Mouse (Mus musculus) heart, postnatal 4 days (tissue): ENCODE results near the gene 4931428F04Rik. TPM values are rescaled to one million over a fixed set of nuclear protein-coding genes. Genes with fewer than 3 reads are reported as not detected.
"Not testable (repeated sequence)": the region's sequence is repeated elsewhere in the genome, so short reads cannot be mapped to it uniquely, and the experiment has no call there.

Experiments
- DNase-seq: peaks from one replicate; pipeline ENCODE4 v3.0.0; 2021
- total RNA-seq, 2 experiments: library from RNA; stranded (reverse); gene quantifications; 2 replicates each; pipeline ENCODE4 v1.2.3; 2021

Gene 4931428F04Rik
- total RNA-seq, 2 experiments from 2014 or later = 6.0 to 7.5 TPM

- DNase-seq = no peak
Observed at GRCm38 (mm10) chr8:105260371-105261099, 29.1 kb downstream of the 4931428F04Rik start.

DNA sequence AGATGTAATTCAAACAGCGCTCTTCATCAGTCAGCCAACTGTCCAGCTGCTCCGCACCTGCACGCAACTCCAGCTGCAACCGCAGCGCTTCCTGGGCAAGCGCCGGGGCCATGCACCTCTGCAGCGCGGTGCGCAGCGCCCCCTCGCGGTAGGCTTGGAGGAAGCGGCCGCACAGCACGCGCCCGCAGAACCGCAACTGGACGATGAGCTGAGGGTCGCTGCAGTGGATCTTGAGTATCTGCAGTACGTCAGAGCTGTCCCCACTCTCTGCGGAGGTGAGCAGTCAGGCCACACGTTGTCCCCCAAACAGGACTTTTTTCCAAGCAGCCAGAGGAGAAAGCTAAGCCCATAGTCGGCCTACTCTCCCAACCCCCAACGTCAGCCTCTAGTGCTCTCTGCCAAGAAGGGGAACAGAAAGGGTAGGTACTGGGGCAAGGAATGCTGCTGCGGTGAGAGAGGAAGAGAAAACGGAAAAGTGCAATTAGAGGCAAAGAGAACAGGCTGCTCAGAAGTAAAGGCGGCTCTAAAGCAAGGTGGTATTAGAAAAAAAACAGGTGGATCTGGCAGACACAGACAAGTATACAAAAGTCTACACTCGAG, 29.8 kb downstream of the 4931428F04Rik start:
- peak; percentile 86 for DNase-seq

- no peak for DNase-seq
Observed at GRCm38 (mm10) chr8:105258911-105259720, 30.5 kb downstream of the 4931428F04Rik start.

DNA sequence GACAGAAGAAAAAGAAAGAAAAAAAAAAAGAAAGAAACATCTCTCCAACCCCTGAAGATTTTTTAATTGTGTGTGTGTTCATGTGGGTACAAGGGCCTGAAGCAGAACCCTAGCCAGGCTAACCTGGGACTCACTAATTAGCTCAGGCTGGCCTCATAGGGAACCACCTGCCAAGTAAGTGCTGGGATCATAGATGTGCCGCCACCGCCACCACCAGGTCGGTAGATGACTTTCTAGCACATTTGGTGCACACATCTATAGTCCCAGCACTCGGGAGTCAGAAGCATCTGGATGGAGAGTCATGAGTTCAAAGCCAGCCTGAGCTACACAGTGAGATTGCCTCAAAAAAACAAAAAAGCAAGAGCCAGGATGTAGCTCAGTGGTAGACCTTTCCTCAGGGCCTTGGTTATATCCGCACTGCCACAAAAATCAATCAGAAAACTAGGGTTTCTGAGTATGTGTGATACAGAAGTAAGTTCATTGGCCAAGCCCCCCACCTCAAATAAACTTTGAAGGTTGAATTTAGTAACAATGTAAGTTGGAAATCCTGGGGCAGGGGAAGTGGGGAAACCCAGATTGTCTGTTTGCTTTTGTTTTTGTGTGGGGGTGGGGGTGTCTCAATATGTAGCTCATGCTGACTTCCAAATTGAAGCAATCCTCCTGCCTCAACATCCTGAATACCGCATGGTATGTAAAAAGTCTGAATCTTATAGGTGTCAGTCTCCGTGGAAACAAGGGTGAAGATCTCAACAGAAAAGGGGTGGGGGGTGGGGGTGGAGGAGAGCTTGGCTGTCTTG, 32.1 kb downstream of the 4931428F04Rik start:
- no peak for DNase-seq

GRCm38 (mm10) chr8:105254966-105255350, 34.7 kb downstream of the 4931428F04Rik start, which contains the start of gene B3gnt9:
Gene B3gnt9, minus strand, starts transcription at chr8:105255153.
- DNase-seq = peak; percentile 81

- DNase-seq = peak; percentile 94
Observed at GRCm38 (mm10) chr8:105254152-105254965, 35.3 kb downstream of the 4931428F04Rik start.

DNA sequence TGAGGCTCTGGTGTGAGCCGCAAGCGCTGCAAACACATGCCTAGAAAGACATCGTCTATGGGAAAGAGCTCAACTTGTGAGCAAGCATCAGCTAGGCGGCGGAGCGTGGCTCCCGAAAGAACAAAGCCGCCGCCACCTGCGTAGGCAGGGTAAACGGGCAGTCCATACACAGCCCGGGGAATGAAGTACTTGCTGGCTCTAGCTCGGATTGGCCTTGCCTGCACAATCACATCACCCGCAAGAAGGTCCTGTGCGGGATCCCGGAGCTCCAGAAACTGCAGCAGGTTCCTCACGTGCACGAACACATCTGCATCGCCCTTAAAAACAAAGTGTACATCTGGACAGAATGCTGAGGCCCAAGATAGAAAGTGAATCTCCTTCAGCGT, 35.9 kb downstream of the 4931428F04Rik start:
- DNase-seq = no peak

DNA sequence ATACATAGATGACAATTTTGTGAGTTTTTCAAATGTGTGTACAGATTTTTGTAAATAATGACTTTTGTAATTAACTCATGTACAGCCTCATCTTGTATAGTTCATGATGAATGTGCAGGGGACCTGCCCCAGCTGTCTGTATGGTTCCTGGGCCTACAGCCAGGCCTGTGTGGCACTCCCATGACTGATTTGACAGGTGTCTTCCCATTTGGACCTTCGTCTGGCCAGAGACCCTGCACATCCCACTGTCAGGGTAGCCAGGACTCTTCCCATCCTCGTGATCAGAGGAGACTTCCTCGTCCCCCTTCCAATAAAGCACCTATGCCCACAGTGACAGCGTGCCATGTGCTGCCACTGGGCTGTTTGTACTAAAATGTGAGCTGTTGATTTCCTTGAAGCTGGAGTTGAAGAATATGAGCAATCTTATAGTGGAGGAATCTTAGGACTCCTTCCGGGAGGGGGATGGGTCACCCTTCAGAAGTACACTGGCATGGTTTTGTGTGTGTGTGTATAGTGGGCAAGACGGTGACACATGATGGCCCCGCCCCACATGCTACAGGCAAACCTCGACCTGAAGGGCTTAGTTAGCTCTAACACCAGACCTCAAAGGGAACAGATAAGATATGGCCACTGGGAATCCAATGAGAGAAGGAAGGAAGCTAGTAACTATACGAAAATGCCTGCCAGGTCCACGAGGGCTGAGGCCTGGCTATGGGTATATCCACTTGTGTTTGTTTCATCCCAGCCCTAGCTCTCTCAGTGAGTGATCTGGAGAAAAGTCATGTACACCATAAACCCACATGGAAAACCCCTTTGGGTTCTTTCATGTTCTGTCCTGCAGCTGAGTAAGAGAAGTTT, 36.8 kb downstream of the 4931428F04Rik start:
- no peak for DNase-seq

GRCm38 (mm10) chr8:105251954-105252353, 37.7 kb downstream of the 4931428F04Rik start:
- DNase-seq = no peak

DNA sequence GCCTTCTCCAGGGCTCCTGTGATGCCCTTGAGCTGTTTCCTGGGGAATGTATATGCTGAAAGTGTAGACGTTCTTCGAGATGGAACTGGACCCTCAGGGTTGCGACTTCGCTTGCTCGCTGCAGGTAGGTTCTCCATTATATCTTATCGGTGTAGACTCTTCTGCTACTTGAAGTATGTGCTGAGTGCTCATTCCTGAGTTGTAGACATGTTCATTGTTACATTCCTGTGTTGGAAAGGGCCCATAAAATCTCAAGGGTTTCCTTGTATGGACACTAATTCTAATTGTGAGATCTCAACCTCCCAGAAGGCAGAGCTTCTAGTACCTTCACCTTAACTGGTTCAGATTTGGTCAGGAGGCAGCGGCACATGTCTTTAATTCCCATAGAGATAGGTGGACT, 48.6 kb downstream of the 4931428F04Rik start:
- DNase-seq = no peak

- DNase-seq = no peak
Observed at GRCm38 (mm10) chr8:105237442-105238142, 52.1 kb downstream of the 4931428F04Rik start.

DNA sequence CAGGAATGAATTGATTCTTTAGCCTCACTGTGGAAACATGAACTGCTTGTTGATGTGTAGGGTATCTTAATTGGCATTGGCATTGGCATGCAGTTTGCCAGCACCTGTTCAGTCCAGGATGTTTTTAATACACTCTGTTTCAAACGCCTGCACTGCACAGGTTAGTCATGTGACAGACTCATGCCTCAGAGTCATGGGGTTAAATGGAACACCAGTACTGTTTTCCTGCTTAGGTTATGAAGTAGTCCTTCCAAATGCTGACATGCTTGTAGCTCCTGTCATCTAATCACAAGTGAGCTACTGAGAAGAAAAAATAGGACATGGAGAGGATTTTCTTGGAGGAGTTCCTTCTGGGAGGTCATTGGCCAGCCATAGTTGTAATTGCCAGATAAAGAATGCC, 54.5 kb downstream of the 4931428F04Rik start:
- no peak for DNase-seq

DNA sequence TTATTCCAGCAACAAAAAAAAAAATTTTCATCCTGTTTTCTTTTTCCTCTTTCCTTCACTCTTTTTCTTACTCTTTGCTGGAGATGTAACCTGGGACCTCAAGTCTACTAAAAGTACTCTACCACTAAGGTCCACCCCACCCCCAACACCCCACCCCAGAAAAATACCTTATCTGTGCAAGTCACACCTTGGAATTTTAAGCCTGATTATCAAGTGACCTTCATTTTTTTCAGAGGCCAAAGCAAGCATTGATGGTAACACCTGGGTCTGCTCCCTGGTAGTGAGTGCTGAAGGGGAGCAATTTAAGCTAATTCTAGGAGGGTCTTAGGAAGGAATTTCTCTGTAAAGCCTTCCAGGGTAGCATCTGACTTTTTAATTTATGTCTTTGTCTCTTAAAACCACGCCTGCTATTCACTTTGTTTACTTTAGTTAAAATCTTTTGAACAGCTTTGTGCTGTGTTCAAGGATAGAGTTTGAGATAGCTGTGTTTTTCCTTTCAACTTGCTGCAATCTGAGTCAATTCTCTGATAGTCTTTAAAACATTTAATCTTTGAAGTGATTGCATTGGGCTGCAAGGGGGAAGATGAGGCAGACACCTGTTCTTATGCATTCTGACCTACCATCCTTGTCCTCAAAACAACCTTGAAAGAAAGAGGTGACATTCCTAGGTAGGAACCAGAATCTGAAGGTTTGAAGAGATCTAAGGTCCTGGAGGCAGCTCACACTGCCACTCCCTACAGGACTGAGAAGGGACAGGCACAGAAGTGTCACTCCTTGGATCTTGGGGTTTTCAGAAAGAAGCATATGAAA, 56.3 kb downstream of the 4931428F04Rik start:
- DNase-seq = no peak

DNA sequence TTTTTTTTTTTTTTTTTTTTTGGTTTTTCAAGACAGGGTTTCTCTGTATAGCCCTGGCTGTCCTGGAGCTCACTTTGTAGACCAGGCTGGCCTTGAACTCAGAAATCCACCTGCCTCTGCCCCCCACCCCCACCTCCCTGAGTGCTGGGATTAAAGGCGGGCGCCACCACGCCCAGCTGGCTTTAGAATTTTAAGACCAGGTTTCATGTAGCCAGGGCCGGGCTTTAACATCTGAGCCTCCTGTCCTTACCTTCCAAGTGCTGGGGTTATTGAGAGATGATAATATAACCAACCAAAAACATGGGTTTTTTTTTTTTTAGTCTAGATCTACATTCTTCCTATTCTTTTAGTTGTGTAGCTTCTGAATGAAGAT, 57.4 kb downstream of the 4931428F04Rik start:
- DNase-seq = not testable (repeated sequence)

DNA sequence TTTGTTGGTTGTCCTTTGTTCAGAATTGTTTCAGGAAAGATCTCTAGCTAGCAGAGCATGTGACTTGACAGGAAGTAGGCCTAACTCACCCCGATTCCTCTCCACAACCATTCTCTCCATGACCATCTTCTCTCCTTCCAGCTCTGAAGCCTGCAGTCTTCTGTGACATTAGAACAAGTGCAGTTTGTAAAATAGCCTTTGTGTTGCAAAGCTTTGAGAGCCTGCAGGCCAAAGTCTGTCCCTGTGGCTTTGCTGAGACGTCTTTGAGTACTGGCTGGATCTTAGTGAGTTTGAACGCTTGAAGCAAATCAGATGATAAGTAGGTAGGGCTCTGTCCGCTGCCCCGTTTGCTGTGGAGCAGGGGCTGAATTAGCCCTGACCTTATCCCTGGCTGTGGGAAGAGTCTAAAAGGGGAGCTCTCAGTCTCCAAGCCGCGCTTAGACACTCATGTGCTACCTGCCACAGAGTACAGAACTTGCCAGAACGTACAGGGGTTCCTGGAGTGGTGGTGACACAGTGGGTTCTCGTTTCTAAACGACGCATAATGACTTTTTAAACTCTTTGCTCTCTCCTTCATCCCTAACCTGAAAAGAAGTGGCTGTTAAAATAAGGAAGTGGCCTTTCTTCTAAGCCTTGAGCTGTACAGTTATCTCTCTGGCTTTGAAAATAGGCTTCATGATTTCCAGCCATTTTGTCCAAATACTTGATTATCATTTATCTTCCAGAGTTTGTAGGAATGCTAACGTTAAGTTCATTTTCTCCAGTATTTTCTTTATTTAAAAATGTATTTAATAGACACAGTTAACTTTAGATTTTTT, 58.0 kb downstream of the 4931428F04Rik start:
- DNase-seq = no peak
